Mouse (Mus musculus): ENCODE data around the gene Dmrta1.
"Not testable (repeated sequence)": the region's sequence is repeated elsewhere in the genome, so short reads cannot be mapped to it uniquely, and the experiment has no call there.

Dmrta1 gene

GRCm38 (mm10) chr4:89679195-89679594 lies at the start of gene Dmrta1:
Gene Dmrta1, plus strand, starts transcription at chr4:89679436.
- in situ Hi-C loops (cut with MboI, MseI), result no loop called here

- in situ Hi-C loops (cut with MboI, MseI), result loop anchor here in 1 of 2 experiments (5.0 kb wide), 1 partner anchor 43 kb away; no protein-coding TSS in a partner anchor
Observed at GRCm38 (mm10) chr4:89630374-89631079, 48.7 kb upstream of the Dmrta1 start.

GRCm38 (mm10) chr4:89631560-89631959 lies 47.7 kb upstream of the Dmrta1 start:
- in situ Hi-C loops (cut with MboI, MseI), result loop anchor here in 1 of 2 experiments (5.0 kb wide), 1 partner anchor 44 kb away; no protein-coding TSS in a partner anchor

DNA sequence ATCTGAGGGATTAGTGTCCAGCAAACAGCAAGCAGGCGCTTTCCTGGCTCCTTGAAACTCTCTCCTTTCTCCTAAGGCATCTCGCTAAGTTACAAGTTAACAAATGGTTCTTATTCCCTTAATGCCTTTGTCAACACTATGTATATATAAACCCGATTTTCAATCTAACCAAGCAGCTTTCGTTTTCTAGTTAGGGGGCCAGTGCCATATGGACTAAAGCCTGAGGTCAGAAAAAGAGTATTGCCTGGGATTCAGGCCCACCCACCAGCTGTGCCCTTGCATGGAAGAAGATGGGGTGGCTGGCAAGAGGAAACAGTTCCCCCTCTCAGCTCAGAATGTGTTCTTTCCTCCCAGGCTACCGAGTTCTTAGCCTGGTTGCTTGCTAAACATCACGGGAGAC lies 40.6 kb upstream of the Dmrta1 start:
- in situ Hi-C loops (cut with MboI, MseI), result no loop called here

GRCm38 (mm10) chr4:89644235-89645115 lies 34.8 kb upstream of the Dmrta1 start:
- in situ Hi-C loops (cut with MboI, MseI), result no loop called here

- in situ Hi-C loops (cut with MboI, MseI), result no loop called here
Observed at GRCm38 (mm10) chr4:89650352-89651311, 28.6 kb upstream of the Dmrta1 start.

DNA sequence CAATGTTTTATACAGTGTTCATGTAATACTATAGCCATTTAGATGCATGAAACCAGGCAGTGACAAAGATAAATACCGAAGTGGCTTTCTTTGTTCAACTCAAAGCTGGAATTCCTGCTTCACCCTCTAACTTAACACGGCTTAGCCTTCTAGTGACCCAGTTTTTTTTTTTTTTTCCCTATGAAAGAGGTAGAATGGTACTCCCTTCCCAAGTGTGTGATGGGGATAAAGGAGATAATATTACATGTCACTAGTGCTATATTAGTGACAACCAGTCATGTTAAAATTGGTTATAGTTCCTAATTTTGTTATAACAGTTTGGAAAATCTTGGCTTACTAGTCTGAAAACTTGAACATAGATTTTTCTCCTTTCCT lies 27.9 kb upstream of the Dmrta1 start:
- in situ Hi-C loops (cut with MboI, MseI), result no loop called here

DNA sequence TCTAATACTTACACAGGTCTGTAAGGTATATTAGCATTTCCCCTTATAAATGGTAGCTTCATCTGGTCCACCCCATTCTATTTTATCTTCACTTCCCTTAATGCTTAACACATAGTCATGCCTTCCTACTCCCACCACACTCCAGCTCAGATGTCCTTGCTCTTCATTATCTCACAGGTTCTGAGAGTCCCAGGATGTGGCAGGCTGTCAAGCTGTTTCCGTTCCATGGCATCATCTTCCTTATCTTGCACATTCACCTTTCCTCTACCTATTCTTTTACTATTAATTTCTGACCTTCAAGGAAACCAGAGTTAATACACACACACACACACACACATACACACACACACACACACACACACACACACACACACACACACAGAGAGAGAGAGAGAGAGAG lies 27.5 kb upstream of the Dmrta1 start:
- in situ Hi-C loops (cut with MboI, MseI), result no loop called here

GRCm38 (mm10) chr4:89663406-89663805 lies 15.8 kb upstream of the Dmrta1 start:
- in situ Hi-C loops (cut with MboI, MseI), result no loop called here

GRCm38 (mm10) chr4:89674711-89675110 lies 4.5 kb upstream of the Dmrta1 start:
- in situ Hi-C loops (cut with MboI, MseI), result no loop called here

DNA sequence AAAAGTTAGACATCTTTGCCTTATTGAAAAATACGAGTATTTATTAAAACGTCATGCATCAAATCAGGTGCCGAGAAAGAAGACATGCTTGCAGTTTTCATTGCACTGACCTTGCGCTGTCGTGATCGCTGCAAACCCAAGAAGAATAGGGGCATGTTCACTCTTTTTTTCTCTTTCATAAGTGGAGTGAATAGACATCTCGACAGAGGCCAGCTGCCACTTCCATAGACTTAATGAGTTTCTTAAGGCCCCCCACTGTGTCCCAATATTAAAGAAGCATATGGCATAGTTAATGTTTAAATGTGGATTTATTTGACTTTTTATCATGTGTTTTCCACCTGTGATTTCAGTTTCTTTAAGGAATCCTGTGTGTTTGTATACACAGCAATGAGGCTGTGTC lies 1.3 kb upstream of the Dmrta1 start:
- in situ Hi-C loops (cut with MboI, MseI), result no loop called here

DNA sequence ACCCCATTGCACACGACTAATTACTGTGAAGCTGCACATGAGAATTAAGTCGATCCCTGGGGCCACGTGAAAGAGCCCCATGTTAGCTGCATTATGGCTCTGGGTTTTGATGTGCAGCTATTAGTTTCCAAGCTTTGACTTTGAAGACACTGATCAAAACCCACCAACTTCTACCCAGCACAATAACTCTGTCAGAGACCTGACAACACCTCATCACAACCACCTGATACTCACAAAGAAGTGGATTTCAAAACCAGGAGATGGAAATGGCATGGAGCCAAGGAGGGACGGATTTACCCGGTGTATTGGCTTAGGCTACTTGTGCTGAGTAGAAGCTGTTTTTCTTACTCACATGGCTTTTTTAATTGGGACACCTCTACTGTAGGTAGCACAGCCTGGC lies 523 bp upstream of the Dmrta1 start:
- in situ Hi-C loops (cut with MboI, MseI), result no loop called here

GRCm38 (mm10) chr4:89687961-89688803 lies 8.9 kb downstream of the Dmrta1 start:
- in situ Hi-C loops (cut with MboI, MseI), result loop anchor here in 1 of 2 experiments (5.0 kb wide), 1 partner anchor 541 kb away; no protein-coding TSS in a partner anchor

- in situ Hi-C loops (cut with MboI, MseI), result loop anchor here in 1 of 2 experiments (5.0 kb wide), 1 partner anchor 542 kb away; no protein-coding TSS in a partner anchor
Observed at GRCm38 (mm10) chr4:89688804-89689497, 9.7 kb downstream of the Dmrta1 start.

- in situ Hi-C loops (cut with MboI, MseI), result loop anchor here (10.0 kb wide), 2 partner anchors 157 to 547 kb away; no protein-coding TSS in a partner anchor
Observed at GRCm38 (mm10) chr4:89691936-89692335, 12.7 kb downstream of the Dmrta1 start.

GRCm38 (mm10) chr4:89692780-89693179 lies 13.5 kb downstream of the Dmrta1 start:
- in situ Hi-C loops (cut with MboI, MseI), result loop anchor here (10.0 kb wide), 2 partner anchors 158 to 548 kb away; no protein-coding TSS in a partner anchor

DNA sequence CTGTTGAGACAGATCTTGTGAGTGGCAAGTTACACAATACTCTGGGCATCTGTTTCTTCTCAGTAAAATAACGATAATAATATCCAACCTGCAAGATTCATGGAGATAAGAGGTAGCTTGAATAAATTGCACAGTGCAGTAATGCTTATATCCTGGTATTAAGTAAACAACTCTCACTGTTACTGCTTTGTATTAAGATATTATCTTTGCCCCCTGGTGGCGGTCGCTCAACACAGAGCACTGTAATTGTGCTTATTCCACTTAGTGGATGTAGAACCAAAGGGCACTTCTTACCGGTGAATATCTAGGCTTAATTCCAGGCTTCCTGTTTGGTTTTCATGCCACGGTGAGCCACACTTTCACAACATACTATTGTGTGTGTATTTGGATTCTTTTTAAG lies 16.4 kb downstream of the Dmrta1 start:
- in situ Hi-C loops (cut with MboI, MseI), result loop anchor here (10.0 kb wide), 2 partner anchors 161 to 551 kb away; no protein-coding TSS in a partner anchor

DNA sequence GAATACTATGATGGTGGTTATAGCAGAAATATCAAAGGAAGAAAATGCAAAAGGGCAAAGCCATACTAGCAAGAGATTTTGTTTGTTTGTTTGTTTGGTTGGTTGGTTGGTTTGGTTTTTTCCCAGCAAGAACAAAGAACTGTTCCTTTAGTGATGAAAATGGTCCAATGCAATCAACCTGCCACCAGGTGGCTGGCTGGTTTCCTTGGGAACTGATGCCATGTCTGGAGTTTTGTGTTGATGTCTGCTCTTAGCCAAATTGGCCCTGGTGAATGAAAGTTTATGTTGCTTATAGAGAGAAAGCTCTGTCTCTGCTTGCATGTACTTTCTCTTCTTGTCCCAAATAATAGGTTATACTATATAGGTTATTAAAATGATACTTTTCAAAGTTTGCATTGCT lies 18.7 kb downstream of the Dmrta1 start:
- in situ Hi-C loops (cut with MboI, MseI), result loop anchor here (10.0 kb wide), 2 partner anchors 163 to 553 kb away; no protein-coding TSS in a partner anchor

DNA sequence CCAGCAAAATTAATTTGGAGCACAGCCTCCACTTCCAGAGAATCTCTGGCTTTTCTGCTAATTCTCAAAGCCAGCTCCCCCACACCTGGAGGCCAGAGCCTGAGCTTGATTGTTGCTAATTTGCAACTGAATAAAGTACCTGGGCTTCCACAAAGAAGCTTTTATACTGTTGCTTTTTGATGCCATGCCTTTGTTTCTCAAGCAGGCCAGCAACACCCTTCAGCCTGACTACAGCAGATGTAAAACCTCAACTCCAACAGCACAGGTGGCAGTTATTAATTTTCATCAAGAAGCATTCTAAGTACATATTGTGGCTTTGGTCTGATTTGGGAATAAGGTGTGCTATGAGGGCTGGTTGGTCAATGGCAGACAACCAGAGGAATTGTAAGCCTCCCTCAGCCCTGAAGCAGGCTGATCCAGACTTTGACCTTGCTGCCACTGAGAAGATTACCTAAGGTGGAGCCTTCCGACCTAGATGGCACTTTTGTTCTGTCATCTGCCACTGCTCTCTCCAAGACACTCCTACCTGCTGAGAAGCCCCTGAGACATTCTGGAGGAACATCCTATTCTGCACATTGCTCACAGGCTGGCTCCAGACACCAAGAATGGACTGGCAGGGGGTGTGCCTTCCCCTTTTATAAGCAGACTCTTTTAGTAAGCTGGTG lies 44.4 kb downstream of the Dmrta1 start:
- in situ Hi-C loops (cut with MboI, MseI), result not testable (repeated sequence)

Measured in T-helper 17 cell (primary cell).